Mouse (Mus musculus): Measurements from ENCODE around the gene Tfr2.
A peak's percentile ranks its signal among the peaks of the same experiment; 100 is the strongest.

DNA sequence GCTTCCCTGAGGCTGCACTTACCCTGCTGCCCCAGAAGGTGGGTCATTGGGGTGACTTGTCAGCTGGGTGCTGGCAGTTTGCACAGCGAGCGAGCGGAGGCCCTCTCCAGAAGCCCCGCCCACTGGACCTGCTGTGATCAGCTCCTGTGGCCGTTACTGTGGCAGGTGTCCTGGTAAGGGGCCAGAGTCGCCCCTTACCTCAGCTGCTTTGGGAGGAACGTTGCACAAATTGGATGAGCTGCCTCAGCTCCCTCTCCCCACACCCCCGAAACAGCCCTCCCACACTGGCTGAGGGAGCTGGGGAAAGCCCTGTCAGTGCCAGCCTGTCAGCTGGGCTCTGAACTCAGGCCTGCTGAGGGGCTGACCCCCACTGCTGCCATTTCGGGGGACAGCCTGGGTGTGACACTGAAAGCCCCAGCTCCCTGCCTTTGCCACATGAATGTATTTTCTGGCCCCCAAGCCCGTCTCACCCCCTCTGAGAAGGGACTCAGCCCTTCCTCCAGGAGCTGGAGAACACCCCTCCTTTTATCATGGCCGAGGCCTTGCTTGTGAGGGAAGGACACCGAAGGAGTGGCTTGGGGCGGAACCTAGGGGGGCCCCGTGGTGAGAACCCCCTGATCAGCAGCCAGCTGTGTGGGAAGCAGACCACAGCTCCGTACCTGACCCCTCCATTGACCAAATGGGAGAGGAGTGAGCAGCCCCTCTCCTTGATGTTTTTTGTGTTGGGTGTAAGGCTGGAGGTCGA is 43.3 kb upstream of the Tfr2 start:
- peak; percentile 39; the same call in 1 of the 2 replicates for TF ChIP-seq CTCF (IDR thresholded peaks at IDR 0.05; ENCODE audit: low read depth)
- TF ChIP-seq EP300 (IDR thresholded peaks at IDR 0.05; ENCODE audit: low read depth): no peak
